Mouse (Mus musculus) MEL (cell line): ENCODE results near the gene 5730455P16Rik. TPM values are rescaled to one million over a fixed set of nuclear protein-coding genes. Genes with fewer than 3 reads are reported as not detected.
A peak's percentile ranks its signal among the peaks of the same experiment; 100 is the strongest.

Experiments used
- DNase-seq: peaks from one replicate; pipeline ENCODE4 v3.0.0; 2011; ENCODE audit warnings: low read depth, low spot score
- H3K27ac ChIP-seq: 2 replicates; pipeline ENCODE4 v1.5.1; 2012; ENCODE audit warnings: low read depth, mild to moderate bottlenecking, control low read depth, low read length, moderate library complexity; ENCODE audit not compliant: control insufficient read depth
- H3K27me3 ChIP-seq, 2 experiments: fragments of 150-350 bp in 1 of 2; sonication (generic) in 1 of 2; 2 replicates each; pipeline ENCODE4 v1.6.1; 2012; ENCODE audit warnings: low read length in 2 of 2, mild to moderate bottlenecking in 2 of 2, improper control_type of control experiment in 1 of 2, moderate library complexity in 1 of 2; ENCODE audit not compliant: insufficient read depth in 2 of 2, control insufficient read depth in 1 of 2
- H3K36me3 ChIP-seq, 2 experiments: 2 replicates each; pipeline ENCODE4 v1.6.1; 2012 to 2014; ENCODE audit warnings: low read length in 2 of 2, improper control_type of control experiment in 1 of 2, inconsistent platforms in 1 of 2, mild to moderate bottlenecking in 1 of 2; ENCODE audit not compliant: insufficient read depth in 2 of 2, control insufficient read depth in 1 of 2
- H3K4me1 ChIP-seq, 2 experiments: fragments of 150-350 bp in 1 of 2; sonication (generic) in 1 of 2; 2 replicates each; pipeline ENCODE4 v1.6.1; 2012; ENCODE audit warnings: low read length in 2 of 2, improper control_type of control experiment in 1 of 2, mild to moderate bottlenecking in 1 of 2; ENCODE audit not compliant: insufficient read depth in 2 of 2, control insufficient read depth in 1 of 2
- H3K4me3 ChIP-seq, 2 experiments: fragments of 150-350 bp in 1 of 2; sonication (generic) in 1 of 2; 2 replicates each; pipeline ENCODE4 v1.5.1; 2012; ENCODE audit warnings: low read depth in 2 of 2, low read length in 2 of 2, mild to moderate bottlenecking in 2 of 2, moderate library complexity in 2 of 2, control low read depth in 1 of 2, improper control_type of control experiment in 1 of 2; ENCODE audit not compliant: control insufficient read depth in 1 of 2, insufficient read depth in 1 of 2
- H3K79me2 ChIP-seq: 2 replicates; pipeline ENCODE4 v1.6.1; 2012; ENCODE audit warnings: mild to moderate bottlenecking, low read length, moderate library complexity; ENCODE audit not compliant: control insufficient read depth, poor library complexity, insufficient read depth
- H3K9ac ChIP-seq: 2 replicates; pipeline ENCODE4 v1.6.1; 2012; ENCODE audit warnings: low read depth, mild to moderate bottlenecking, control low read depth, low read length, moderate library complexity; ENCODE audit not compliant: control insufficient read depth, poor library complexity, severe bottlenecking
- H3K9me3 ChIP-seq: fragments of 150-350 bp; sonication (generic); replicated peaks from 2 replicates; pipeline ENCODE4 v1.6.1; 2012; ENCODE audit warnings: mild to moderate bottlenecking, low read length, improper control_type of control experiment, moderate library complexity; ENCODE audit not compliant: insufficient read depth
- CHD1 ChIP-seq: IDR thresholded peaks from 2 replicates; pipeline ENCODE4 v1.6.1; 2012; ENCODE audit warnings: low read depth, mild to moderate bottlenecking, inconsistent platforms, low read length, improper control_type of control experiment
- CHD2 ChIP-seq: IDR thresholded peaks from 2 replicates; pipeline ENCODE4 v1.6.1; 2011; ENCODE audit warnings: low read length, improper control_type of control experiment
- CTCF ChIP-seq, 3 experiments: IDR thresholded peaks in 2 of 3; conservative IDR thresholded peaks in 1 of 3; 2 replicates each; pipeline ENCODE4 v1.5.1; 2011 to 2012; ENCODE audit warnings: low read length in 3 of 3, low read depth in 2 of 3, mild to moderate bottlenecking in 2 of 3, improper control_type of control experiment in 1 of 3, inconsistent platforms in 1 of 3, mixed read lengths in 1 of 3, moderate library complexity in 1 of 3; ENCODE audit not compliant: control insufficient read depth in 1 of 3, insufficient read depth in 1 of 3, poor library complexity in 1 of 3, severe bottlenecking in 1 of 3
- E2F4 ChIP-seq: IDR thresholded peaks from 2 replicates; pipeline ENCODE4 v1.6.1; 2011; ENCODE audit warnings: low read depth, low read length, improper control_type of control experiment, borderline replicate concordance
- ELF1 ChIP-seq: IDR thresholded peaks from 2 replicates; pipeline ENCODE4 v1.6.1; 2014; ENCODE audit warnings: low read depth, mild to moderate bottlenecking, inconsistent platforms, low read length, improper control_type of control experiment, moderate library complexity
- EP300 ChIP-seq, 2 experiments: IDR thresholded peaks; 2 replicates each; pipeline ENCODE4 v1.6.1; 2011; ENCODE audit warnings: improper control_type of control experiment in 2 of 2, low read length in 2 of 2, low read depth in 1 of 2, mild to moderate bottlenecking in 1 of 2
- GABPA ChIP-seq: IDR thresholded peaks from 2 replicates; pipeline ENCODE4 v1.6.1; 2012; ENCODE audit warnings: low read depth, mild to moderate bottlenecking, inconsistent platforms, low read length, improper control_type of control experiment, moderate library complexity
- GATA1 ChIP-seq: IDR thresholded peaks from 2 replicates; pipeline ENCODE4 v1.6.1; 2011; ENCODE audit warnings: low read depth, low read length, improper control_type of control experiment
- JUND ChIP-seq: IDR thresholded peaks from 2 replicates; pipeline ENCODE4 v1.6.1; 2011; ENCODE audit warnings: low read depth, mild to moderate bottlenecking, improper control_type of control experiment, low read length
- KAT2A ChIP-seq: conservative IDR thresholded peaks from 2 replicates; pipeline ENCODE4 v1.6.1; 2012; ENCODE audit warnings: low read depth, low read length, improper control_type of control experiment, inconsistent platforms
- MAX ChIP-seq: IDR thresholded peaks from 2 replicates; pipeline ENCODE4 v1.6.1; 2011; ENCODE audit warnings: low read length, improper control_type of control experiment
- MAZ ChIP-seq: IDR thresholded peaks from 2 replicates; pipeline ENCODE4 v1.6.1; 2012; ENCODE audit warnings: low read depth, mild to moderate bottlenecking, inconsistent platforms, low read length, improper control_type of control experiment
- MXI1 ChIP-seq: IDR thresholded peaks from 2 replicates; pipeline ENCODE4 v1.6.1; 2011; ENCODE audit warnings: mild to moderate bottlenecking, low read depth, low read length, improper control_type of control experiment
- MYB ChIP-seq: IDR thresholded peaks from 2 replicates; pipeline ENCODE4 v1.6.1; 2011; ENCODE audit warnings: mild to moderate bottlenecking, low read depth, low read length, improper control_type of control experiment
- NELFE ChIP-seq: IDR thresholded peaks from 2 replicates; pipeline ENCODE4 v1.6.1; 2011; ENCODE audit warnings: low read depth, low read length, improper control_type of control experiment
- NRF1 ChIP-seq: IDR thresholded peaks from 2 replicates; pipeline ENCODE4 v1.6.1; 2014; ENCODE audit warnings: low read depth, mild to moderate bottlenecking, inconsistent platforms, low read length, improper control_type of control experiment, moderate library complexity; ENCODE audit not compliant: poor library complexity, insufficient read depth, severe bottlenecking
- POLR2A ChIP-seq, 2 experiments: IDR thresholded peaks; 2 replicates each; pipeline ENCODE4 v1.6.1; 2011 to 2012; ENCODE audit warnings: low read length in 2 of 2, mild to moderate bottlenecking in 2 of 2, control low read depth in 1 of 2, improper control_type of control experiment in 1 of 2, low read depth in 1 of 2, moderate library complexity in 1 of 2; ENCODE audit not compliant: control insufficient read depth in 1 of 2, insufficient read depth in 1 of 2, poor library complexity in 1 of 2
- POLR2AphosphoS2 ChIP-seq: IDR thresholded peaks from 2 replicates; pipeline ENCODE4 v1.6.1; 2011; ENCODE audit warnings: low read length, improper control_type of control experiment
- POLR2AphosphoS5 ChIP-seq: IDR thresholded peaks from 2 replicates; pipeline ENCODE4 v1.6.1; 2012; ENCODE audit warnings: low read depth, borderline replicate concordance, mild to moderate bottlenecking, inconsistent platforms, low read length, moderate library complexity, mixed read lengths
- RAD21 ChIP-seq: IDR thresholded peaks from 2 replicates; pipeline ENCODE4 v1.6.1; 2011; ENCODE audit warnings: mild to moderate bottlenecking, low read depth, low read length, improper control_type of control experiment
- RCOR1 ChIP-seq: IDR thresholded peaks from 2 replicates; pipeline ENCODE4 v1.6.1; 2012; ENCODE audit warnings: low read depth, mild to moderate bottlenecking, inconsistent platforms, low read length, improper control_type of control experiment
- SIN3A ChIP-seq: IDR thresholded peaks from 2 replicates; pipeline ENCODE4 v1.6.1; 2012; ENCODE audit warnings: low read length, improper control_type of control experiment, inconsistent platforms
- TAL1 ChIP-seq: IDR thresholded peaks from 2 replicates; pipeline ENCODE4 v1.6.1; 2012; ENCODE audit warnings: mild to moderate bottlenecking, inconsistent platforms, low read length, moderate library complexity, mixed read lengths
- TBP ChIP-seq: IDR thresholded peaks from 2 replicates; pipeline ENCODE4 v1.8.0; 2011; ENCODE audit warnings: low read depth, low read length, improper control_type of control experiment
- TCF12 ChIP-seq: IDR thresholded peaks from 2 replicates; pipeline ENCODE4 v1.6.1; 2014; ENCODE audit warnings: low read depth, mild to moderate bottlenecking, inconsistent platforms, low read length, improper control_type of control experiment, moderate library complexity
- UBTF ChIP-seq: IDR thresholded peaks from 2 replicates; pipeline ENCODE4 v1.6.1; 2012; ENCODE audit warnings: low read depth, mild to moderate bottlenecking, inconsistent platforms, low read length, improper control_type of control experiment, moderate library complexity, borderline replicate concordance; ENCODE audit not compliant: insufficient read depth
- USF1 ChIP-seq: IDR thresholded peaks from 2 replicates; pipeline ENCODE4 v1.6.1; 2014; ENCODE audit warnings: low read depth, mild to moderate bottlenecking, inconsistent platforms, low read length, improper control_type of control experiment, moderate library complexity
- USF2 ChIP-seq, 2 experiments: IDR thresholded peaks; 2 replicates each; pipeline ENCODE4 v1.6.1; 2011 to 2012; ENCODE audit warnings: improper control_type of control experiment in 2 of 2, low read length in 2 of 2, borderline replicate concordance in 1 of 2, inconsistent platforms in 1 of 2, low read depth in 1 of 2, mild to moderate bottlenecking in 1 of 2; ENCODE audit not compliant: insufficient read depth in 1 of 2
- ZKSCAN1 ChIP-seq: IDR thresholded peaks from 2 replicates; pipeline ENCODE4 v1.6.1; 2012; ENCODE audit warnings: low read depth, mild to moderate bottlenecking, inconsistent platforms, low read length, improper control_type of control experiment, moderate library complexity
- ZMIZ1 ChIP-seq: IDR thresholded peaks from 2 replicates; pipeline ENCODE4 v1.6.1; 2012; ENCODE audit warnings: low read depth, mild to moderate bottlenecking, inconsistent platforms, low read length, improper control_type of control experiment, moderate library complexity
- ZNF384 ChIP-seq: IDR thresholded peaks from 2 replicates; pipeline ENCODE4 v1.6.1; 2012; ENCODE audit warnings: low read depth, mild to moderate bottlenecking, inconsistent platforms, low read length, improper control_type of control experiment
- polyA plus RNA-seq, 2 experiments: library from polyadenylated mRNA; stranded (reverse) in 1 of 2; unstranded in 1 of 2; fragments of >175 nt in 1 of 2; fragments of >200 nt in 1 of 2; gene quantifications; 2 replicates each; pipeline versions ENCODE4 v1.2.1 to v1.2.4; 2012; ENCODE audit warnings: low replicate concordance in 2 of 2, low read depth in 1 of 2; ENCODE audit not compliant: insufficient read length in 2 of 2, insufficient read depth in 1 of 2, missing spikeins in 1 of 2
- total RNA-seq: library from RNA; depleted of rRNA; stranded (reverse); fragments of 300-350 nt; gene quantifications from 2 replicates; pipeline ENCODE4 v1.2.3, GENCODE M21; 2012

The 5730455P16Rik gene
- total and polyA plus RNA-seq, 3 experiments = 9.5 to 10.1 TPM; not detected in 1

- DNase-seq = no peak
- Histone ChIP-seq H3K9ac (no peak overlapping the region), H3K27ac (no peak overlapping the region), H3K79me2 (peaks cover 33% of the 10 kb centered on the region), H3K9me3 (no peaks in the 10 kb centered on the region), H3K27me3 (no peaks in the 10 kb centered on the region), H3K36me3 (peaks cover 73 to 95% of the 10 kb centered on the region in 2 experiments), H3K4me3 (no peak overlapping the region), H3K4me1 (peaks cover 7 to 24% of the 10 kb centered on the region in 2 experiments)
- TF ChIP-seq UBTF (no peak), USF1 (peak; percentile 55; the same call in 1 of the 2 replicates)
Observed at GRCm38 (mm10) chr11:80395930-80396329, 18.1 kb upstream of the 5730455P16Rik start.

GRCm38 (mm10) chr11:80391407-80392120 lies 13.7 kb upstream of the 5730455P16Rik start:
- Histone ChIP-seq H3K4me1 (peaks cover 18 to 24% of the 10 kb centered on the region in 2 experiments), H3K9ac (no peak overlapping the region), H3K79me2 (peaks cover 48% of the 10 kb centered on the region), H3K9me3 (no peaks in the 10 kb centered on the region), H3K4me3 (no peak overlapping the region), H3K36me3 (peaks cover 74 to 94% of the 10 kb centered on the region in 2 experiments), H3K27me3 (no peaks in the 10 kb centered on the region), H3K27ac (no peak overlapping the region)
- no peak for DNase-seq
- TF ChIP-seq POLR2AphosphoS5 (no peak), JUND (no peak), TAL1 (no peak), RCOR1 (peak; percentile 90), NRF1 (no peak), SIN3A (0 out of 2 replicates have a peak, but pooled peaks have one; percentile 35), ZKSCAN1 (no peak), POLR2A (IDR thresholded peaks at IDR 0.05; ENCODE audit: control insufficient read depth in 1 of 2, insufficient read depth in 1 of 2, low read depth in 1 of 2, low read length in 2 of 2, poor library complexity in 1 of 2) (no peak; a peak in 2 of 4 replicates), MXI1 (peak; percentile 49; the same call in 1 of the 2 replicates), ZNF384 (no peak), CHD2 (no peak), MAX (no peak), MYB (no peak), MAZ (no peak), ZMIZ1 (0 out of 2 replicates have a peak, but pooled peaks have one; percentile 18), E2F4 (no peak), USF2 (IDR thresholded peaks at IDR 0.05; ENCODE audit: borderline replicate concordance in 1 of 2, insufficient read depth in 1 of 2, low read depth in 1 of 2, low read length in 2 of 2) (no peak), EP300 (IDR thresholded peaks at IDR 0.05; ENCODE audit: low read depth in 1 of 2, low read length in 2 of 2) (0 out of 4 replicates have a peak, but pooled peaks of 1 of the 2 experiments have one; percentile 24), TBP (no peak), ELF1 (no peak), TCF12 (no peak), NELFE (no peak), CTCF (IDR thresholded peaks at IDR 0.05 in 2 of 3, conservative IDR thresholded peaks at IDR 0.05 in 1 of 3; ENCODE audit: control insufficient read depth in 1 of 3, insufficient read depth in 1 of 3, low read depth in 2 of 3, low read length in 3 of 3, poor library complexity in 1 of 3, severe bottlenecking in 1 of 3) (no peak), GABPA (no peak), RAD21 (no peak), KAT2A (no peak), POLR2AphosphoS2 (peak; percentile 54), GATA1 (no peak), CHD1 (no peak)
